Mouse (Mus musculus) thymus, postnatal 25 days (tissue): ENCODE measurements around the gene Defa34.
"Not testable (repeated sequence)": the region's sequence is repeated elsewhere in the genome, so short reads cannot be mapped to it uniquely, and the experiment has no call there.

Experiments used
- DNase-seq: peaks from one replicate; pipeline ENCODE4 v3.0.0; 2022

Defa34 gene

DNA sequence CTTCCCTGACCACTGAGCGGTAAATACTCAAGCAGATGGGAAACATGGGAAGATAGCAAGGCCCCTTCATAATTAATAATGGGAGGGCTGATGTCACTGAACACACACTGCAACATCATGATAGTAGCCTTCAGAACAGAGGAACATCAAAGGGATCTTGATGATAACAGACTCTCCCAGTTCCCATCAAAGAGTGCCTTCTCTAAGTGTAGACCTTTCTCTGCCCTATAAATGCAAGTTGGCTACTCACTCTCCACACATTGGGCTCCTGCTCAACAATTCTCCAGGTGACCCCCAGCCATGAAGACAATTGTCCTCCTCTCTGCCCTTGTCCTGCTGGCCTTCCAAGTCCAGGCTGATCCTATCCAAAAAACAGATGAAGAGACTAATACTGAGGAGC, at the start of gene Defa34:
Defa34 (plus strand) TSS at position 301 of the 400 bp plus-strand sequence.
- not testable (repeated sequence) for DNase-seq

DNA sequence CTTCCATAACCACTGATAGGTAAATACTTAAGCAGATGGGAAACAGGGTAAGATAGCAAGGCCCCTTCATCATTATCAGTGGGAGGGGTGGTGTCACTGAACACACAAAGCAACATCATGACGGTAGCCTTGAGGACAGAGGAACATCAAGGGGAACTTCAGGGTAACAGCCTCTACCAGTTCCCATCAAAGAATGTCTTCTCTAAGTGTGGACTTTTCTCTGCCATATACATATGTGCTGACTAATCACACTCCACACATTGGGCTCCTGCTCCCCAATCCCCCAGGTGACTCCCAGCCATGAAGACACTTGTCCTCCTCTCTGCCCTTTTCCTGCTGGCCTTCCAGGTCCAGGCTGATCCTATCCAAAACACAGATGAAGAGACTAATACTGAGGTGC, 47.7 kb upstream of the Defa34 start, which contains the start of gene Defa26:
Defa26 (plus strand) TSS at position 301 of the 400 bp plus-strand sequence.
- DNase-seq = not testable (repeated sequence)

DNA sequence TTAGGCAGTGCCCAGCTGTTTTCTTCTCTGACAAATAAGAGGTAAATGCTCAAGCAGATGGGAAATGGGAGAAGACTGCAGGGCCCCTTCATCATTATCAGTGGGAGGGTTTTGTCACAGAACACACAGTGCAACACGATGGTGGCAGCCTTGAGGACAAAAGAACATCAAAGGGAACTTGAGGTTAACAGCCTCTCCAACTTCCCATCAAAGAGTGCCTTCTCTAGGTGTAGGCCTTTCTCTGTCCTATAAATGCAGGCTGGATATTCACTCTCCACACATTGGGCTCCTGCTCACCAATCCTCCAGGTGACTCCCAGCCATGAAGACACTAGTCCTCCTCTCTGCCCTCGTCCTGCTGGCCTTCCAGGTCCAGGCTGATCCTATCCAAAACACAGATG, 10.1 kb upstream of the Defa34 start, which contains the start of gene Defa17:
Defa17 (plus strand) TSS at position 301 of the 400 bp plus-strand sequence.
- DNase-seq = not testable (repeated sequence)

DNA sequence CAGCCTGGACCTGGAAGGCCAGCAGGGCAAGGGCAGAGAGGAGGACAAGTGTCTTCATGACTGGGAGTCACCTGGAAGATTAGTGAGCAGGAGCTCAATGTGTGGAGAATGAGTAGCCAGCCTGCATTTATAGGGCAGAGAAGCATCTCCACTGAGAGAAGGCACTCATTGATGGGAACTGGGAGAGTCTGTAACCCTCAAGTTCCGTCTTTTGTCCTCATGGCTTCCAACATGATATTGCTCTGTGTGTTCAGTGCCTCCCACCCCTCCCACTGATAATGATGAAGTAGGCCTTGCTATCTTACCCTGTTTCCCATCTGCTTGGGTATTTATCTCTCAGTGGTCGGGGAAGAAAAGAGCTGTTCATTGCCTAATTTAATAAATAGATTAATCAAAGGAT, 37.9 kb downstream of the Defa34 start, which contains the start of gene AY761184:
AY761184 (minus strand) TSS at position 101 of the 400 bp plus-strand sequence.
- not testable (repeated sequence) for DNase-seq
